Mouse (Mus musculus) effector memory CD4-positive, alpha-beta T cell, adult 5 months (primary cell): ENCODE data around the gene Alpk1. TPM values are rescaled to one million over a fixed set of nuclear protein-coding genes. Genes with fewer than 3 reads are reported as not detected.

ENCODE experiments used
- polyA plus RNA-seq: library from polyadenylated mRNA; unstranded; fragments of 100-300 nt; shearing (Covaris generic); gene quantifications from one replicate; pipeline ENCODE4 v1.2.1, GENCODE M21; 2017

Alpk1 gene
- not detected for polyA plus RNA-seq

GRCm38 (mm10) chr3:127780021-127780644 lies at the start of gene Alpk1:
Alpk1 (minus strand) TSS chr3:127780527.

GRCm38 (mm10) chr3:127789500-127790191 lies 9.3 kb upstream of the Alpk1 start, which contains the start of gene Tifa:
Tifa (plus strand) TSS chr3:127789805.

DNA sequence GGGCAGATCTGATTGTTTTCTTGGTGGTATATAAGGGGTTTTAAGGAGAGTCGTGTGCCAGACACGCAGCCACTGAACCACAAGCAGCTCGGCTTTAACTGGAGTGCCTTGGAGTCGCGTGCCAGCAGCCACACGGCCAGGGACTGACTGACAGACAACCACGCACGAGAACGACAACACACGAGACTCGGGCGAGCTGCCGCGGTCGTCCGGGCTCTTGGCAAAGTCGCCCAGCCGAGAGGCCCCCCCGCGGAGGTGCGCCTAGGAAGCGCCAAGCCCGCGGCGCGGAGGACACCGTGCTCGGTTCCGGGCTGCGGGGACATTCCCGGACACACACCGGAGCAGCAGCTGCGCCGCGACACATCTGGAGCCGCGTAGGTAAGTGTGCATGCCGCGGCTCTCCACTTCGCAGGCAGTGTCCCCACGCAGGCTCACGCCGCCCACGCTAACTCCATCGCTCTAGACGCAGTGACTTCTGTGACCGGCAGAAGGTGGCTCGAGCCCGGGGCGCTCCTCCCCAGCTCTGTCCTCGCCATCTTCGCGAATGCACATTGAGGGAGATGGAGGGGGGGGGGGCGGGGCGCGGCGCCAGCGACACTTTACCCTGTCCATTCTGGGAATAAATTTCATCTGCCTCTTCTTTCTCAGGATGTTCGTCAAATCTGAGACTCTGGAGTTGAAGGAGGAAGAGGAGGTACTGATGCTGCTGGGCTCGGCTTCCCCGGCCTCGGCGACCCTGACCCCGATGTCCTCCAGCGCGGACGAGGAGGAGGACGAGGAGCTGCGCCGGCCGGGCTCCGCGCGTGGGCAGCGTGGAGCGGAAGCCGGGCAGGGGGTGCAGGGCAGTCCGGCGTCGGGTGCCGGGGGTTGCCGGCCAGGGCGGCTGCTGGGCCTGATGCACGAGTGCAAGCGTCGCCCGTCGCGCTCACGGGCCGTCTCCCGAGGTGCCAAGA lies 147.0 kb downstream of the Alpk1 start, which contains the start of gene Neurog2:
Neurog2 (plus strand) TSS at position 56 of the 953 bp plus-strand sequence.

Other genes starting within 250 kb of the Alpk1 start
- 79.9 TPM for gene Larp7, start 227.2 kb downstream of the Alpk1 start, polyA plus RNA-seq
- gene Zgrf1, start 227.0 kb downstream of the Alpk1 start, polyA plus RNA-seq = 5.7 TPM
- not detected for gene Neurog2, start 147.4 kb downstream of the Alpk1 start, polyA plus RNA-seq
- not detected for gene Tifa, start 9.3 kb upstream of the Alpk1 start, polyA plus RNA-seq
- 47.2 TPM for gene Ap1ar, start 57.0 kb upstream of the Alpk1 start, polyA plus RNA-seq
- gene Fam241a, start 115.8 kb upstream of the Alpk1 start, polyA plus RNA-seq = 8.6 TPM